Mouse (Mus musculus): ENCODE data around the gene Gm10338.
"Not testable (repeated sequence)": the region's sequence is repeated elsewhere in the genome, so short reads cannot be mapped to it uniquely, and the experiment has no call there.

Gm10338 gene

GRCm38 (mm10) chr14:7595492-7595891, at the start of gene Gm10338:
Gene Gm10338 (minus strand): TSS chr14:7595592.
- not testable (repeated sequence) for DNase-seq (ENCODE audit: low spot score)

DNA sequence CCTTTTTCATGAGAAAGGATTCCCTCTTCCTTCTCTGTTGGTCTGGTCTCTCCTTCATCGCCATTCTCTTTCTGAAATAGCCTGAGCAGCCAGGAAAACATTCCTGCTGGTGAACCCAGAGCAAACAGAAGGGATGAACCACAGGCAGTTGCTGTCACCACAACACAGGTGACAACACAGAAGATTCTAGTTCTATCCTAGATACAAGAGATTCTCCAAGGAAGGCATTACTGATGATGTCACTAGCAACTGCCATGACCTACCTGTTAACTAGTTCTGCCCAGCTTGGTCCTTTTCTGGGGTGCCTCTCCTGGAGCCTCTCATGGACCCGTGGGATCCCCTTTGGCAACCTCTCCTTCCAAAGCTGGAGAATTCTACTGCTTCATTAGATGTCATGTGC, 48.5 kb upstream of the Gm10338 start, which contains the start of gene Gm10128:
TSS of gene Gm10128 (minus strand) at position 101 of the 400 bp plus-strand sequence.
- not testable (repeated sequence) for DNase-seq (ENCODE audit: low spot score)

DNA sequence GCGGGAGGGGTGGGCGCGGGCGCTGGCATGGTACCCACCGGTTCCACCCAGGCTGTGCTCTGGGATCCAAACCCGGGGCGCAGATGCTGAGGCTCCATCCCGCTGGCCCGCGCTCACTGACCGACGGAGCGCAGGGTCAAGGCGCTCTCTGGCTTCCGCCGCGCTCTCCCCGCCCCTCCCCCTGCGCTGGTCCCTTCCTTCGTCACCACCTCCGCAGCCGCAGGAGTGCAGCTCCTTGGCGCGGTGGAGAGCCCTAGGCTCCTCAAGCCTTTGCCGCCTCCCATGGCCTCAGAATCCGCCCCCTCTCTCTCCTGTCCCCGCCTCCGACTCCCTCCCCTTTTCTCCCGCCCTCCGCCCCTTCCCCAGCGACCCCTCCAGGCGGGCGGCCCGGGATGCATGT, 27.0 kb downstream of the Gm10338 start, which contains the start of gene Gm3558:
TSS of gene Gm3558 (minus strand) at position 185 of the 400 bp plus-strand sequence.
- DNase-seq (ENCODE audit: low spot score), result not testable (repeated sequence)

- not testable (repeated sequence) for DNase-seq (ENCODE audit: low spot score)
Measured at GRCm38 (mm10) chr14:7567890-7568289, 27.5 kb downstream of the Gm10338 start.

DNA sequence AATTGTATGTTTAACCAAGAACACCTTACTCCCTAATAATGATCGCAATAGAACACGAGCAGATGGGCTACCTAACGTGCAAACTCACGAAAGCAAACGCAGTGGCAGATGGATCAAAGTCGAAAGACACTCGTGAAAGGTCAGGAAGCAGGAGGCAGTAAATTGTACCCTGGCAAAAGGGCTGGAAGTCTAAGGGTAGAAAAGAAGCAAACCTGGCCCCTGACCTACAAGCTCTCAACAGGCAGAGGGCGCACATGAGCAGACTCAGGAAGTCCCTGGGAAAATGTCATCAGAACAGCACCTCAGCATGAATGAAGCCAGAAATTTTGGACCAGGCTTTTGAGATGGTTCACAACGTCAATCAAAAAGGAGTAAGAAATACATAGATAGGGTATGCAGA, 28.1 kb downstream of the Gm10338 start:
- DNase-seq (ENCODE audit: low spot score), result not testable (repeated sequence)
